Mouse (Mus musculus): Measurements from ENCODE around the gene Grik4. TPM values are rescaled to one million over a fixed set of nuclear protein-coding genes. Genes with fewer than 3 reads are reported as not detected.
A peak's percentile ranks its signal among the peaks of the same experiment; 100 is the strongest.

Grik4 gene
- polyA plus RNA-seq, 2 experiments = 0.19 to 0.38 TPM

DNA sequence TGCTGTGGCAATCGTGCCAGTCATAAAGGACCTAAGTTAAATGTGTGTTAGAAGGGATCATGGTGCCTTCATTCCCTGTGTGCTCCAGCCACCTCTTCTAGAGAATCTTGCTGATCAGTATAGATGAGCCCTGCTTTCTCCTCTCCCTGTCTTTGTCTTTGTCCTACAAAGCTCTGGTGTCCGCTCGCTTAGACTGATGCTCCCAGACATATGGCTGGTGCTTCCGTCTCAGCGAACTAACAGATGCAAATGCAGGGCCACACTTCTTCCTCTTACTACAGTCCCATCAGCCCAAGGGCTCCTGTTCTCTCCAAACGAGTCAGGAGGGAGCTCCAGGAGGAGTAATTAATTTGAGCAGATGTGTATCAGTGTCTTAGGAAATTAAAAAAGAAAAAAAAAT, 71.4 kb downstream of the Grik4 start:
- Histone ChIP-seq H3K4me2 (ENCODE audit: low read depth) (no peak overlapping the region), H3K9me3 (ENCODE audit: control insufficient read depth, low read length) (no peaks in the 10 kb centered on the region), H3K27ac (no peak overlapping the region), H3K27me3 (ENCODE audit: control insufficient read depth, insufficient read depth, low read length) (no peaks in the 10 kb centered on the region), H3K4me1 (replicated peaks; ENCODE audit: control insufficient read depth in 2 of 2, insufficient read depth in 2 of 2, low read length in 1 of 2) (no peaks in the 10 kb centered on the region), H3K36me3 (replicated peaks; ENCODE audit: control insufficient read depth, insufficient read depth, low read depth) (no peaks in the 10 kb centered on the region), H3K4me3 (ENCODE audit: insufficient read depth in 1 of 2, low read depth in 2 of 2, low read length in 2 of 2) (no peak overlapping the region), H3K9ac (replicated peaks) (no peak overlapping the region)
- TF ChIP-seq EP300 (IDR thresholded peaks at IDR 0.05; ENCODE audit: low read depth) (no peak), CTCF (IDR thresholded peaks at IDR 0.05; ENCODE audit: low read depth) (no peak)
- DNase-seq (ENCODE audit: low read depth in 3 of 3, low spot score in 3 of 3) = no peak
- no peak for ATAC-seq (ENCODE audit: insufficient read depth)
- WGBS (ENCODE audit: insufficient replicate concordance) = 77% methylated on average over 6 of the region's 6 CpGs

DNA sequence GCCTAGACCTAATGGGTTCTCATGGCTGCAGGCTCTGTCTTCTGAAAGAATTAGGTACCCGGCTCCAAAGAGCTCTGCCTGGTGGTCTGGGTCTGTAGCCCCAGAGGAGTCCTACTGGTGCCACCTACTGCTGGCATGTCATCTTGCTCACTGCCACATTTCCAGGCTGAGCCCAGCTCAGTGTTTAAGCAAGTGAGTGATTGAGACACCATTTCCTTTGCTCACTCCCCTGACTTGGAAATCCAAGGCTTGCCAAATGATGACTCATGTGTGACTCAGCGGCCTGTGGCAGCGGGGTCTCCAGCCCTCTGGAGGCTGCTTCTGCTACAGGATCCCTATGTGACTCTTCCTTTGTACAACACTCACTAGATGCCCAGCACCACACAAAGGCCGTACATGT, 72.6 kb downstream of the Grik4 start:
- H3K27ac ChIP-seq = no peak overlapping the region
- TF ChIP-seq CTCF (IDR thresholded peaks at IDR 0.05; ENCODE audit: low read depth) = peak; percentile 13; the same call in 1 of the 2 replicates
- TF ChIP-seq EP300 (IDR thresholded peaks at IDR 0.05; ENCODE audit: low read depth) = no peak
- no peak overlapping the region for H3K4me2 ChIP-seq (ENCODE audit: low read depth)
- H3K9me3 ChIP-seq (ENCODE audit: control insufficient read depth, low read length) = no peaks in the 10 kb centered on the region
- H3K4me1 ChIP-seq (replicated peaks; ENCODE audit: control insufficient read depth in 2 of 2, insufficient read depth in 2 of 2, low read length in 1 of 2) = no peaks in the 10 kb centered on the region
- no peaks in the 10 kb centered on the region for H3K27me3 ChIP-seq (ENCODE audit: control insufficient read depth, insufficient read depth, low read length)
- peak in 1 of 3 experiments; percentile 10 for DNase-seq (ENCODE audit: low read depth in 3 of 3, low spot score in 3 of 3)
- 45% methylated on average over 4 of the region's 4 CpGs for WGBS (ENCODE audit: insufficient replicate concordance)
- H3K4me3 ChIP-seq (ENCODE audit: insufficient read depth in 1 of 2, low read depth in 2 of 2, low read length in 2 of 2) = no peak overlapping the region
- H3K36me3 ChIP-seq (replicated peaks; ENCODE audit: control insufficient read depth, insufficient read depth, low read depth) = no peaks in the 10 kb centered on the region
- H3K9ac ChIP-seq (replicated peaks) = no peak overlapping the region
- ATAC-seq (ENCODE audit: insufficient read depth) = no peak

DNA sequence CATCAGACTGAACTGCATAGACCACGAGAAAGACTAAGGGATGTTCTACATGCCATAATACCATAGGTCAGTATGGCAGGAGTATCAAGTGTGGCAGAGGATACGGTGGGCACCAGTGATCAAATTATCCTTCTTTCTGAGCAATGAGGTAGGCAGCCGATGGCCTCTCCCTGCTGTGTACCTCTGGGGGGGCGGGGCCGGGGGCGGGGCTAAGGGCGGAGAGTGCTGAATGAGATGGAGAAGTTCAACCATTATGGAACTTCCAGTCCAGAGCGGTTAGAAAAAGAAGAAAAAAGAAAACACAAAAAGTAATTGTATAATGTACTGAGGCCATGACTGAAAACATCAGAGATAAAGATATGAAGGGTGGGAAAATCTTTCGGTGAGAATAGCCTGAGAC, 74.0 kb downstream of the Grik4 start:
- ATAC-seq (ENCODE audit: insufficient read depth) = no peak
- no peak for DNase-seq (ENCODE audit: low read depth in 3 of 3, low spot score in 3 of 3)
- no peak overlapping the region for H3K4me2 ChIP-seq (ENCODE audit: low read depth)
- WGBS (ENCODE audit: insufficient replicate concordance) = 35% methylated on average over 9 of the region's 9 CpGs
- H3K4me1 ChIP-seq (replicated peaks; ENCODE audit: control insufficient read depth in 2 of 2, insufficient read depth in 2 of 2, low read length in 1 of 2) = no peaks in the 10 kb centered on the region
- no peaks in the 10 kb centered on the region for H3K36me3 ChIP-seq (replicated peaks; ENCODE audit: control insufficient read depth, insufficient read depth, low read depth)
- TF ChIP-seq CTCF (IDR thresholded peaks at IDR 0.05; ENCODE audit: low read depth) (no peak), EP300 (IDR thresholded peaks at IDR 0.05; ENCODE audit: low read depth) (no peak)
- no peak overlapping the region for H3K9ac ChIP-seq (replicated peaks)
- H3K4me3 ChIP-seq (ENCODE audit: insufficient read depth in 1 of 2, low read depth in 2 of 2, low read length in 2 of 2) = no peak overlapping the region
- no peaks in the 10 kb centered on the region for H3K27me3 ChIP-seq (ENCODE audit: control insufficient read depth, insufficient read depth, low read length)
- H3K9me3 ChIP-seq (ENCODE audit: control insufficient read depth, low read length) = no peaks in the 10 kb centered on the region
- no peak overlapping the region for H3K27ac ChIP-seq

DNA sequence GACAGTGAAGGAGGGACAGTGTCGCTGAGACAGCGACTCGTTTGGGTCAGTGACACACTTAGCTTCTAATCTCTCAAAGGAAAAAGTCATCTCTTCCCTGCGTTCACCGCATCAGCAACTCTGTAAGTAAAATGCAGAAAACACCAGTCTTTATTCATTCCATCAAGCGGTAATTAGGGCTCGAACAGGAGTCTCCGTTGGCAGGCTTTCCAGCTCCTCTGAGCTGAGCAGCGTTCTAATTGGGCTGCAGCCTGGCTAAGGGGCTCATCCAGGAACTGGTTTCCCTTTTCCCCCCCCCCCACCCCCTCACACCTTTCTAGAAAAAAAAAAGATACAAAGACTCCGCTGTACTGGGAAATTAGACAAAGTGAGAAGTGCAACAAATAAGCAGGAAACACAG, 75.8 kb downstream of the Grik4 start:
- ATAC-seq (ENCODE audit: insufficient read depth) (no peak), DNase-seq (ENCODE audit: low read depth in 3 of 3, low spot score in 3 of 3) (no peak)
- Histone ChIP-seq H3K4me3 (ENCODE audit: insufficient read depth in 1 of 2, low read depth in 2 of 2, low read length in 2 of 2) (no peak overlapping the region), H3K27me3 (ENCODE audit: control insufficient read depth, insufficient read depth, low read length) (no peaks in the 10 kb centered on the region), H3K9ac (replicated peaks) (no peak overlapping the region), H3K4me2 (ENCODE audit: low read depth) (no peak overlapping the region), H3K4me1 (replicated peaks; ENCODE audit: control insufficient read depth in 2 of 2, insufficient read depth in 2 of 2, low read length in 1 of 2) (no peaks in the 10 kb centered on the region), H3K27ac (no peak overlapping the region), H3K9me3 (ENCODE audit: control insufficient read depth, low read length) (no peaks in the 10 kb centered on the region), H3K36me3 (replicated peaks; ENCODE audit: control insufficient read depth, insufficient read depth, low read depth) (no peaks in the 10 kb centered on the region)
- TF ChIP-seq CTCF (IDR thresholded peaks at IDR 0.05; ENCODE audit: low read depth) (no peak), EP300 (IDR thresholded peaks at IDR 0.05; ENCODE audit: low read depth) (no peak)
- WGBS (ENCODE audit: insufficient replicate concordance) = 51% methylated on average over 10 of the region's 10 CpGs

DNA sequence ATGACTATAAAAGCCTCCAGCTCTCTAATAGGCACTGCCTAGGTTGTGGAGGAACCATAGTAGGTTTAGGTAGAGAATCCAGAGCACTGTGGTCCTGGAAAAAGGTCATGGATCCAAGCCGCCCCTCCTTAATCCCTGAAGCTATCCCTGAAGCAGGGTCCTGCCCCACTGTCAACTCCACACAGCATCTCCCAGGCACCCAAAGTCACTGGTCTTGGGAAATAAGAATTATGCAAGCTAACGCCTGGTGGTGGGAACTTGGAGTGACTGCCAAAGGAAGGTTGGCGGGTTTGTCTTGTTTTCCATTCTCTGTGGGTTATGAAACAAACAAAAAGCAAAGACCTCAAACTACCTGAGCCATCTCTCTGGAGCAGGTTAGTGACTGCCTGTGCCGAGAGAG, 77.6 kb downstream of the Grik4 start:
- DNase-seq (ENCODE audit: low read depth in 3 of 3, low spot score in 3 of 3) (no peak), ATAC-seq (ENCODE audit: insufficient read depth) (no peak)
- H3K9me3 ChIP-seq (ENCODE audit: control insufficient read depth, low read length) = no peaks in the 10 kb centered on the region
- H3K9ac ChIP-seq (replicated peaks) = no peak overlapping the region
- H3K27ac ChIP-seq = no peak overlapping the region
- H3K4me2 ChIP-seq (ENCODE audit: low read depth) = no peak overlapping the region
- no peaks in the 10 kb centered on the region for H3K36me3 ChIP-seq (replicated peaks; ENCODE audit: control insufficient read depth, insufficient read depth, low read depth)
- no peak overlapping the region for H3K4me3 ChIP-seq (ENCODE audit: insufficient read depth in 1 of 2, low read depth in 2 of 2, low read length in 2 of 2)
- TF ChIP-seq EP300 (IDR thresholded peaks at IDR 0.05; ENCODE audit: low read depth) (no peak), CTCF (IDR thresholded peaks at IDR 0.05; ENCODE audit: low read depth) (no peak)
- 61% methylated on average over 4 of the region's 4 CpGs for WGBS (ENCODE audit: insufficient replicate concordance)
- no peaks in the 10 kb centered on the region for H3K27me3 ChIP-seq (ENCODE audit: control insufficient read depth, insufficient read depth, low read length)
- H3K4me1 ChIP-seq (replicated peaks; ENCODE audit: control insufficient read depth in 2 of 2, insufficient read depth in 2 of 2, low read length in 1 of 2) = no peaks in the 10 kb centered on the region

Data from liver, embryonic 14.5 days (tissue).